Mouse (Mus musculus) ES-E14 (cell line): ENCODE data around the gene Etv5.

Experiments
- CHD2 ChIP-seq: IDR thresholded peaks from 2 replicates; pipeline ENCODE4 v1.6.1; 2014; ENCODE audit warnings: mild to moderate bottlenecking, low read depth, low read length, inconsistent platforms
- HCFC1 ChIP-seq: IDR thresholded peaks from 2 replicates; pipeline ENCODE4 v1.6.1; 2012; ENCODE audit warnings: low read length, inconsistent platforms, borderline replicate concordance; ENCODE audit not compliant: insufficient read depth
- MAFK ChIP-seq: IDR thresholded peaks from 2 replicates; pipeline ENCODE4 v1.6.1; 2014; ENCODE audit warnings: mild to moderate bottlenecking, low read depth, low read length, inconsistent platforms; ENCODE audit not compliant: insufficient read depth
- ZC3H11A ChIP-seq: IDR thresholded peaks from 2 replicates; pipeline ENCODE4 v1.6.1; 2012; ENCODE audit warnings: low read depth, mild to moderate bottlenecking, inconsistent platforms, low read length, borderline replicate concordance
- ZNF384 ChIP-seq: IDR thresholded peaks from 2 replicates; pipeline ENCODE4 v1.6.1; 2012; ENCODE audit warnings: low read depth, low read length, inconsistent platforms

DNA sequence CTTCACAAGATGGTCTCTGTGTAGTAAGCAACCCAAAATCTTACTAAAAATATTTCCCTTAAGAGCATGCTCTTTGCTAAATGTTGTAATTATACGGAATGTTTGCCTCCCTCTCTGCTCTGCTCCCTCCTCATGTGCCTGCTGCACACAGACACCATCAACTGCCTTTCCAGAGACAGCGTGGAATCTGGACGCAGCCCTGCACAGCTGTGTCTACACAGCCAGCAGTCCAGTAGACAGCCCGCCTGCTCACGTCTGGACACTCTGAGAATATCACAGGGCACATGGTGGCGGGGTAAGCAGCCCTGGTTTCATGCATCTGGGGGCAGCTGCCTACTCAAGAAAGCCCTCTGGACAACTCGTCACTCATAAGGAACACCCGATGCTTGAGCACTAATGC, 43.1 kb downstream of the Etv5 start:
- TF ChIP-seq ZNF384 (no peak), HCFC1 (no peak), CHD2 (no peak), MAFK (no peak), ZC3H11A (no peak)
